14 mouse cellular contexts compared by ENCODE assay signal in the genomic region with DNA sequence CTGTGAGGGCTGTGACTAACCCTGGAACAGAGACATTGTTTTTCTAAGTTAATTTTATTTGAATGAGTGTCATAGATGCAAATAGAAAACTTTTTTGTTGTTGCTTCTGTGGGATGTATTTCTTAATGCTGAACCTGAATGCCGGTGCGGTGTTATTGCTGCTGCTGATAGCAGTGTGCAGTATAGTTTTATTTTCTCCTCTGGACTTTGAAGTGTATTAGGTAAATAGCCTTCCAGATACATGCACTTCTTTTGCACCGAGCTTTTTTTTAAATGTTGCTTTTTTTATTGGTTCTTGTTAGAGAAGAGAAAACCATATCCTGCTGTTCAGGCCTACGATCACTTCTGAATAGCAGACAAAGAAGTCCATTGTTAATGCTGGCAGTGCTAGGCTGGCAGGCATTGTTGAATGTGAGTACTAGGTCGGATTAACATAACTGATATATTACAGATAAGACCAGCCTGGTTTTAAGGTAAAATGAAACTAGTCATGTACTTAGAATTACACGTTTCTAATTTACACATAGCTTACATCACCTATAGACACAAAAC.
DNase-seq lines count a peak whose midpoint lies in the region; ATAC-seq and TF ChIP-seq lines count a peak whose summit lies in the region.
"Had no signal": no experiment of that assay in that cellular context is flagged by ENCODE, and none has a peak within 500 bp of the region (broad histone marks: within the 10 kb centered on the region; RNA-seq: fewer than 3 reads in every experiment).

No protein-coding gene starts in this region.

- no peak overlapping the region for H3K4me3 ChIP-seq in layer of hippocampus, adult 2 months
- no peak overlapping the region for H3K4me3 ChIP-seq in embryonic facial prominence, embryonic 14.5 days (ENCODE audit: low read depth, low read length)
- H3K4me3 ChIP-seq in intestine, embryonic 15.5 days (replicated peaks), result no peak overlapping the region
- H3K4me3 ChIP-seq in stomach, embryonic 14.5 days (ENCODE audit: low read depth, low read length), result no peak overlapping the region
- H3K4me3 ChIP-seq: liver, embryonic 15.5 days had no signal

- ATAC-seq in embryonic facial prominence, embryonic 14.5 days (ENCODE audit: low read depth), result 0 out of 2 replicates have a peak, but pooled peaks have one; percentile 55
- peak; percentile 77 for ATAC-seq in intestine, embryonic 15.5 days
- no peak for ATAC-seq in stomach, embryonic 14.5 days (ENCODE audit: insufficient number of reproducible peaks, insufficient read depth, low FRiP score, low read depth)

- H3K4me1 ChIP-seq in embryonic facial prominence, embryonic 14.5 days (ENCODE audit: control insufficient read depth, insufficient read depth, low read length), result no peaks in the 10 kb centered on the region
- H3K4me1 ChIP-seq in intestine, embryonic 15.5 days (replicated peaks), result no peaks in the 10 kb centered on the region
- H3K4me1 ChIP-seq in stomach, embryonic 14.5 days (ENCODE audit: control insufficient read depth, insufficient read depth, low read length), result peaks cover 6% of the 10 kb centered on the region; the same call in 1 of the 2 replicates

- H3K9ac ChIP-seq in embryonic facial prominence, embryonic 14.5 days (ENCODE audit: low read depth, low read length), result no peak overlapping the region
- no peak overlapping the region for H3K9ac ChIP-seq in intestine, embryonic 15.5 days
- H3K9ac ChIP-seq in stomach, embryonic 14.5 days (replicated peaks; ENCODE audit: low read depth, low read length), result no peak overlapping the region
- H3K9ac ChIP-seq: liver, embryonic 15.5 days had no signal

- WGBS in embryonic facial prominence, embryonic 14.5 days, result 46% methylated on average over 6 of the region's 6 CpGs
- WGBS in intestine, embryonic 15.5 days, result 53% methylated on average over 6 of the region's 6 CpGs
- 67% methylated on average over 6 of the region's 6 CpGs for WGBS in stomach, embryonic 14.5 days

- TF ChIP-seq CTCF in layer of hippocampus, adult 2 months (conservative IDR thresholded peaks at IDR 0.05), result no peak

- H3K4me2 ChIP-seq in embryonic facial prominence, embryonic 14.5 days (ENCODE audit: low read depth, low read length), result no peak overlapping the region
- H3K4me2 ChIP-seq in intestine, embryonic 15.5 days (replicated peaks), result no peak overlapping the region
- H3K4me2 ChIP-seq in stomach, embryonic 14.5 days (replicated peaks; ENCODE audit: low read depth, low read length), result no peak overlapping the region
- H3K4me2 ChIP-seq: liver, embryonic 15.5 days had no signal

- no peaks in the 10 kb centered on the region for H3K27me3 ChIP-seq in embryonic facial prominence, embryonic 14.5 days (replicated peaks; ENCODE audit: control insufficient read depth, insufficient read depth, low read length)
- H3K27me3 ChIP-seq in intestine, embryonic 15.5 days (replicated peaks), result no peaks in the 10 kb centered on the region
- H3K27me3 ChIP-seq in stomach, embryonic 14.5 days (ENCODE audit: control insufficient read depth, insufficient read depth, low read length), result no peaks in the 10 kb centered on the region
- H3K27me3 ChIP-seq: liver, embryonic 15.5 days had no signal

- no peaks in the 10 kb centered on the region for H3K9me3 ChIP-seq in embryonic facial prominence, embryonic 14.5 days (ENCODE audit: control insufficient read depth, low read length)
- no peaks in the 10 kb centered on the region for H3K9me3 ChIP-seq in intestine, embryonic 15.5 days
- H3K9me3 ChIP-seq in stomach, embryonic 14.5 days (ENCODE audit: control insufficient read depth, low read depth, low read length), result no peaks in the 10 kb centered on the region
- H3K9me3 ChIP-seq: liver, embryonic 15.5 days had no signal

- no peaks in the 10 kb centered on the region for H3K36me3 ChIP-seq in embryonic facial prominence, embryonic 14.5 days (ENCODE audit: control insufficient read depth, insufficient read depth, low read length)
- H3K36me3 ChIP-seq in intestine, embryonic 15.5 days, result no peaks in the 10 kb centered on the region
- no peaks in the 10 kb centered on the region for H3K36me3 ChIP-seq in stomach, embryonic 14.5 days (ENCODE audit: control insufficient read depth, insufficient read depth, low read length)
- H3K36me3 ChIP-seq: liver, embryonic 15.5 days had no signal

- DNase-seq in layer of hippocampus, adult 2 months (ENCODE audit: low spot score in 2 of 2), result no peak
- DNase-seq in layer of hippocampus, postnatal 36 days, result no peak
- DNase-seq in embryonic facial prominence, embryonic 14.5 days (ENCODE audit: low spot score), result peak; percentile 37
- DNase-seq in adrenal gland, postnatal 4 days (ENCODE audit: low spot score in 2 of 2), result no peak
- no peak for DNase-seq in thymus, postnatal 0 days (ENCODE audit: low spot score)
- DNase-seq: adrenal gland, postnatal 36 days; cerebellum, postnatal 10 days; heart, postnatal 10 days; kidney, postnatal 25 days; spleen, adult 18-20 months; thymus, postnatal 14 days had no signal

- peak overlapping the region; percentile 90 for H3K27ac ChIP-seq in layer of hippocampus, adult 2 months
- H3K27ac ChIP-seq in embryonic facial prominence, embryonic 14.5 days (replicated peaks; ENCODE audit: low read depth, low read length), result no peak overlapping the region
- H3K27ac ChIP-seq in intestine, embryonic 15.5 days, result 0 out of 2 replicates have a peak overlapping the region, but pooled peaks have one; percentile 52
- peak overlapping the region; percentile 1; the same call in 1 of the 2 replicates for H3K27ac ChIP-seq in stomach, embryonic 14.5 days (ENCODE audit: low read length)
- H3K27ac ChIP-seq: liver, embryonic 15.5 days had no signal
